Mouse (Mus musculus) cerebellum, adult 2 months (tissue): ENCODE data around the gene Gm853.

Experiments used
- CTCF ChIP-seq: fragments of 200-500 bp; IDR thresholded peaks from 2 replicates; pipeline ENCODE4 v1.5.1; 2011; ENCODE audit warnings: low read depth, mild to moderate bottlenecking, control low read depth, low read length, moderate library complexity, borderline replicate concordance; ENCODE audit not compliant: insufficient read depth
- POLR2A ChIP-seq: fragments of 200-500 bp; IDR thresholded peaks from 2 replicates; pipeline ENCODE4 v1.6.1; 2011; ENCODE audit warnings: low read length, control low read depth, borderline replicate concordance; ENCODE audit not compliant: insufficient read depth

- TF ChIP-seq POLR2A: no peak
- TF ChIP-seq CTCF: no peak
Observed at GRCm38 (mm10) chr4:130186450-130186849, 35.8 kb downstream of the Gm853 start.
